Mouse (Mus musculus) lung, postnatal 14 days (tissue): ENCODE results near the gene Gk5.
"Not testable (repeated sequence)": the region's sequence is repeated elsewhere in the genome, so short reads cannot be mapped to it uniquely, and the experiment has no call there.

Experiments used
- DNase-seq: peaks from one replicate; pipeline ENCODE4 v3.0.0; 2021

The Gk5 gene

DNA sequence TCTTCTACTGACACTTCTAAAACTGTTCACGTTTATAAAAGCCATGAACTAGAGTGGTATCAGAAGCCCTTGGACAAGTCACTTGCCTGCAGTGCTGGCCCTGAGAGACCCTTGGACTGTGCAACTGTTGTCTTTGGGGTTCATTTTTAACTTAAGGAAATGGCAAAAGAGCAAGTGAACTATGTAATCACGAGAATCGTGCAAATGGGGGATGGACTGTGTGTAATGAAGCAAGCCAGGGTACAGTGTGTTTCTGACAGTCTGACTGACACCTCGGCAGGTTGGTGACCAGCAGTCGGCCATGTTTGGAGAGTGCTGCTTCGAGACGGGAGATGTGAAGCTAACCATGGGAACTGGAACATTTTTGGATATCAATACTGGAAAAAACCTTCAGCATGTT, 33.6 kb downstream of the Gk5 start:
- no peak for DNase-seq

DNA sequence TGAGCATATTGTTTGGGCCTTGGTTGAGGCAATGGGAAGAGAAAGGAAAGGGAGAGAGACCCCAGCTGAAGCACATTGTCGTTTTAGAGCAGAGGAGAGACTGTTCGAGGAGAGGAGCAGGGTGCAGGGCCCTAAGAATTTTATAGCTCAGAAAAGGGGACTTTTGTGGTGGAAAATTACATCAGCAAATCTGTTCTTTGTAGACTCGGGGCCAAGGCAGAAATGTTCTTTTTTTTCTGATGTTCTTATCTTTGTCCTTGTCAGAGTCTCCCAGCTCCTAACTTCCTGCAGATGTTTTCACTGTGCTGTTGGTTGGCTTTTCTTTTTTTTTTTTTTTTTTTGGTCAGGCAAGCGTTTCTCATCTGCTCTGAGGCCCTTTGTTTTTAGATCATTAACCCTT, 39.3 kb downstream of the Gk5 start:
- no peak for DNase-seq

DNA sequence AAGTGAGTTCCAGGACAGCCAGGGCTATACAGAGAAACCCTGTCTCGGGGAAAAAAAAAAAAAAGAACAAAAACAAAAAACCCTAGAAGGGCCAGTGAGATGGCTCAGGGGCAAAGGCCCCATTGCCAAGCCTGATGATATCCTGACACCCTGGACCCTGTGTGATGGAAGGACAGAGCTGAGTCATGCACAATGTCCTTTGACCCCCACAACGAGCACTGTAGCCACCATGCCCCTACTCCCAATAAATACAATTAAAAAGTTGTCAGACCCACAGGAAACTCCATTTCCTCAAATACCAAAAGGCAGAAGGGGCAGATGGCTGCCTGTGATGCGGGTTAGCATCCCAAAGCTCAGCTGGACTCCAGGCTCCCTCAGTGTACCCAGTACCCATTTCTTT, 39.9 kb downstream of the Gk5 start:
- no peak for DNase-seq

DNA sequence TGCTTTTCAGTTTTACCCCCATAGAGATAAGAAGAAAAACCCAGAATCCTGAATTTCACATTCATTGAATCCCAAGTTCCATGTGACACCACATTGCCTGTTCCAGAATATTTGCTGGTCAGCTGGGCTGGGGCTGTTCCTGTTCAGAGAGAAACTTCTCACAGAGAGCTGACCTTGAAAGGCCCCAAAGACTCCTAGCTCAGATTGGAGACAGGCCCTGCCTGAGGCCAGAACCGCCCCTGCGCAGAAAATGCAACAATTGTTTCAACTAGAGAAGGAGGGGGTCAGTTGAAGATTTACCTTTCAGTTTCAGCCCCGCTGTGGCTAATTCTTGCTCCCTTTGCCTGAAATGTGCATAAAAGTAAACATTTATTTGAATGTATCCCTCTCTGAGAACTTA, 41.6 kb downstream of the Gk5 start:
- DNase-seq: no peak

DNA sequence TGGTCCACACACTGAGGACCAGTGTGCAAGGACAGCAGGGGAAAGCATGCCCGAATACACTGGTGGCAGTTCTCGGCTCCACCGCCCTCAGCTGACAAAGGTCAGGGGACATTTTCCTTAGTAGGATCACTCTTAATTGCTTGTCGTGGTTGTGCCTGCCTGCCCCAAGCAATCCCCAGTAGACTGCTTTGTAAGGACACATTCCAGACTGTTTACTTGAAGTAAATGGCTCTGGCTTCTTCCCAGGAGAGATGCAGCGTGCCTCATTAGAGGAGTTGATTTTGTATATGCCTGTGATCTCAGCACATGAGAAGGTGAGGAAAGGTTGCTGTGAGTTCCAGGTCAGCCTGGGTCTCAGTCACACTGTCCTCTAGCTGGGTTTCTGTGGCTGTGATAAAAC, 43.3 kb downstream of the Gk5 start:
- DNase-seq: no peak

DNA sequence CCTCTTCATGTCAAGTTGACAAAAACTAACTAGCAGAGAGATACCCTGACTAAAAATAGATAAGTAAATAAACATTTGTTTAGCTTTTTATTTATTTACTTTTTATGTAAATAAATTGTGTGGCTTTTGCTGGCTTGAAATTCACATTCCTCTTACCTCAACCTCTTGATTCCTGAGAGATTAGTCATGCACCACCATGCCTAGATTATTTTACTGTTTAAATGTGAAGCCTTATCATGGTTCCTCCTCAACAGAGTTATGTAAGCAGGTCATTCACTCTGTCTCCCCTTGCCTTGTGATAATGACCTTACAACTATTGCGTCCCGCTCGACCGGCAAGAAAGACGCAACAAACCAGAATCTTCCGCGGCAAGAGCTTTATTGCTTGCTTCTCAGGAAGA, 44.3 kb downstream of the Gk5 start:
- DNase-seq: no peak

DNA sequence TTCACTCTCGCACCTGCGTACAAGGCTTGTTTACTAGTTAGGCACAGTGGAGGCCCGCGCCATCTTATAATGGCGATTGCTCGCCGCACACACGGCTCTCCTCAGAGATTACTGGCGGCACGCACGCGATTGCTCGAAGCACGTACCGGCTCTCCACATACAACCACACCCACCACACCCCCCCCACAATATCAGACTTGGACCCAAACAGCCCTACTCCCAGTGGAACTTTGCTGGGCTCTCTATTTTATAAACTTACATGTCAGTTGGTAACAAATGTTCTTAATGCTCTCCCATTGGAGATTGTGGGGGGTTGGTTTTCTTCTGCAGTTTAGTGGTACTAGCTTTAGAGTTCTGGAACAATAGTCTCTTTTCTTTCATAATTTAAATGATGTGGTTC, 44.8 kb downstream of the Gk5 start:
- not testable (repeated sequence) for DNase-seq

DNA sequence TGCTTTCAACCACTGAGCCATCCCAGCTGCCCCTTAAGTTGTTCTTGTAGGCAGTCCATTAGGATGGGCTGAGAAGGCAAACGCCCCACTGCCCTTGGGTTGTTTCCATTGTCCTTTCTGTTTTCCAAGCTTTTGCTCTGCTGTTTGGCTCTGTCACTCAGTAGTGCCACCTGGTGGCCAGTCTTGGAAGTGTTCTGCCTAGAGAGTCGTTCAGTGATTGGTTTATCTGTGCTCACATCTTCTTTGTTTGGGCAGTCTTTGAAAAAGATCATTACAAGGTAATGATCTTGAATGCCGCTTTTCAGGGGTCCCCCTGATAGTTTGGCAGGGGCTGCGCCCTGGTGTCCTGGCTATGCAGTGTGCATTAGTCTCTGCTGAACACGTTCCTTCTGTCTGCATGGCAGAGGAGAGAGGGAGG, 48.0 kb downstream of the Gk5 start:
- peak; percentile 71 for DNase-seq

DNA sequence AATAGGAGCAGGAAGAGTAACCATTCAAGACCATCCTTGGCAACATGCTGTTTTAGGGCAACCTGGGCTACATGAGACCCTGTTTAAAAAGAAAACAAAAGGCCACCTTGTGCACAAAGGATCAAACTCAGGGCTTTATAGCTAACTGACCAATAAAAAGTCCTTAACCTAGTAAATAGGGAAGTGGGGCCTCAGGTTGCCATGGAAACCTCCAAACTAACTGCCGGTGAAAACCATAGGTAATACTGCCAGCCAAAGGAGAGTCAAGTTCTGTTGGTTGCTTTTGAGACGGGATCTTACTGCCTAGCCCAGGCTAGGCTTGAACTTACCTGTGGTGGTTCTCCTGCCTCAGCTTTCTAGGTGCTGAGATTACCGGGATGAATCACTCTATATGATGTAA, 51.4 kb downstream of the Gk5 start:
- no peak for DNase-seq

DNA sequence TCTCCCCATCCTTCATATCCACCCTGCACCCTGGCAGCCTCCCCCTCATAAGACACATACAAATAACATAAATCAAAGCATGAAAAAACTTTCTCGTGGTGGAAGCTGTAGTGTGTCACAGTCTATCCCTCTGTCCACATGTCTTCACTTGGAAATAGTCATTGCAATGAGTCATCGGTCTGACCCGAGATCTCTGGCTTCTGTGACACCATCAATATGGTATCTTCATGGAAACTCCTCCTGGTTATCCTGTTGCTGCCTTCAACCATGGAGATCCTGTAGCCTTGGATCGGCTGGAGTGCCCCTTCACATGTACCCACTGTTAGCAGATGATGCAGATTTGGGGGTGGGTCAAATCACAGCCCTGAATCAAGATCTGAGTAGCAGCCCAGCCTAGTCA, 65.7 kb downstream of the Gk5 start:
- DNase-seq: no peak

DNA sequence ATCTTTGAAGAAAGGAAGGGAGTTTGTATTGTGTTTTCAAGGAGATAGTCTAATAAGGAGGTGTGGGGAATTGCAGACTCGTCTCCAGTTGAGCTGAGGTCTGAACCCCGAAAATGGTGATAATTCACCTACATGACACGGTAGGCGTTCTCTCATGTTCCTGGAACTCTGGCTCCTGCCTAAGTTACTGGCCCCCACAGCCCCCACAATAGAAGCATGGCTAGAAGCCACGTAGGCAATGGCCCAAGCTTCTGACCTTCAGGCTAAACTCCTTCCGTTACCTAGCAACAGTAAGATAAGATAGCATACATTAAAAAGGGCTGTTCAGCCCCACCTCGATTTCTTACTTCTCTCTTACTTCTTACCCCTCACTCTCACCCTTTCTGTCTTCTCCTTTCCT, 67.5 kb downstream of the Gk5 start:
- no peak for DNase-seq

DNA sequence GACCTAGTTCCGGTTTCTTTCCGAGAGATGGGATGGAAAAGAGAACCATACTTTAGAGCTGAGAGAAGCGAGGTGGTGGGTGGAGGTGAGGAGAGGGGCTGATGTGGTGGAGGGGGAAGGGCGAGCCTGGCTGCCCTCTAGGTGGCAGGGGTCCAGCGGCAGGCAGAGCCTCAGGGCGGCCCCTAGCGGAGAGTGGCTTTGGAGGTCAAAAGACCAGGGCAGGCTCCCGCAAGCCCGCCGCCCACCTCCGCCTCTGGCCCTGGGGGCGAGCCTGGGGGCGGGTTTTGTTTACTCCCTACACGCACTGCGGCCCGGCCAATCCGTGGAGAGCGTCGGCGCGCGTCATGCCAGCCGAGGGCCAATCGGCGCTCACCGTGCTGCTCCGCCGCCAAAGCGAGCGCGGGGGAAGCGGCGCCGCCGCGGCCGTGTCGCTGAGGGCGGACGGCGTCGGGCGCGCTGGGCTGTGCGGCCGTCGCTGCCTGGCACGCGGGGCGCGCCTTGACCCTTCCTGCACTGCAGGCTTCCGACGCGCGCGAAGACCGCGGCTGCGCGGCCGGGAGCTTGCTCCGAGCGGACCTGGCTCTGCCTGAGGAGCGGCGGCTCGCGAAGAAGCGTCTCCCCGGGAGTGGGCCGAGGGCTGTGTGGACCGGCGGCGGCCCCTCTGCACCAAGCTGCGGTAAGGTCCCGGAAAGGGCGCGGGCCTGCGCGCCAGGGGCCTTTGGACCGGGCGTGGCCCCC, 76.9 kb downstream of the Gk5 start, which contains the start of gene Tfdp2:
Gene Tfdp2, plus strand, starts transcription at position 391 of the 738 bp plus-strand sequence.
- peak; percentile 90 for DNase-seq

DNA sequence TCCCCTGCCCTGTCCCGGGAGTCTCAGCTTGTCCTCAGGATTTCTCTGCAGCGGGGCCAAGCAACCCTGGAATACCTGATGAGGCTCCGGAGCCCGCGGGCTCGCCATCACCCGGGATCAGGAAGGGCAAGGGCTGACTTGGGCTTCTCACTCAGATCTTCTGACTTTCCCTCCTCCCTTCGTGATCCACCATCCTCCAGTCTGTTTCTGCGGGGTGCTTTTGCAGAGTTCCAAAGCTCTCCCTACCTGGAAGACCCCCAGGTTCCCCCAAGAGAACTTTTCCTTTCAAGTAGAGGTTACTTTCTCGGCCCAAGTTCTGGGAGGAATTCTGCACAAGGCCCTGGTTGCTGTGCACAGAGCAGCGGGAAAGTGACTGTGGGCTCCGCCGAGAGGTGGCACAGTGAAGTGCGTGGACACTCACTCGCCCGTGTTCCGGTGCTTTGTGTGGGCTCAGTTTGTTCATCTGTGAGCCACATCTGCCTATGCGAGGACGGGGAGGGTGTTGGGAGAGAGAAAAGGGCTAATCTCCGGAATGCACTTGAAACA, 77.5 kb downstream of the Gk5 start:
- DNase-seq: peak; percentile 49

DNA sequence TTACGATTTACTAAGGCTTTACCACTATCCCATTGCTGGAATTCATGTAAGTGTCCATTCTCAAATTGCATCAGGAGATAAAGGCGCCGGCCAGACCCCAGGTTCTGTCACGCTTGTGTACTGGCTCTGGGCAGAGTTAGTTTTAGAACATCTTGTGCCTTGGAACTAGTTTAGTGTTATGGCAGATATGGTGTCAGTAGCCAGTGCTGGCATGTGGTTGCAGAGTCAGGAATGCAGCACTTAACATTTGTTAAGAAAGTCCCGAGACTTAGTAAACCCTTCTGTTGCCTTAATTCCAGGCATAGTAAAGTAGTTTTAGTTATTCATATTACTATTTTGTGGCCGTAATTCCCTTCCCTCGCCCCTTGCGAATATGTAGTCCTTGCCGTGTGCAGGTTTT, 78.6 kb downstream of the Gk5 start:
- DNase-seq: peak; percentile 10

DNA sequence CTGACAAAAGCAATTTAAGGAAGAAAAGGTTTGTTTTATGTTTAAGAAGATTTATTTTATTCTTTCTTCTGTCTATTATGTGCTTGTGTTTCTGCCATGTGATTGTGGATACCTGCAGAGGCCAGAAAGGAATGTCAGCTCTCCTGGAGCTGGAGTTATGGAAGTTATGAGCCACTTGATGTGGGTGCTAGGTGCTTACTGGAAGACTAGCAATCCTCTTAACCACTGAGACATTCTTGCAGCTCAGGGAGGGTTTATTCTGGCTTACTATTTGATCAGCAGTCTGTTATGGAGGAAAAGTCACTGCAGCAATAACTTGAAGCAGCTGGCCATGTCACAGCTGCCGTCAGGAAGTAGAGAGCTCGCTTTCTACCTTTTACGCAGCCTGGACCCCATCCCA, 84.5 kb downstream of the Gk5 start:
- no peak for DNase-seq

DNA sequence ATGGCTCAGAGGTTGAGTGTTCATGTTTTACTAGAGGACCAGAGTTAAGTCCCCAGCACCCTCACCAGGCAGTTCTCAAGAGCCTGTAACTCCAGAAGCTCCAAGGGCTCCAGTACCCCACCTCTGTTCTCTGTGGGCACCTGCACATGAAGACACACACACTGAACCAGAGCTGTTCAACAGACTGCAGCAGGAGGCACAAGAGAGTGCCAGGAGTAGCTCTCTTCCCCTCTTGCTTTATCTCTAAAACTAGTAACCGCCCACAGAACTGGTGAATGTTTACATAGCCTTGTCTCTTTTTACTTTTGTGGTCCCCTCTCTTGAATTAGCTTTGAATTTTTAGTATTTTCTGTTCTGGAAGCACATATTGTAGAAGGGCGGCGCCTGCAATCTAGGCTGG, 88.3 kb downstream of the Gk5 start:
- no peak for DNase-seq

DNA sequence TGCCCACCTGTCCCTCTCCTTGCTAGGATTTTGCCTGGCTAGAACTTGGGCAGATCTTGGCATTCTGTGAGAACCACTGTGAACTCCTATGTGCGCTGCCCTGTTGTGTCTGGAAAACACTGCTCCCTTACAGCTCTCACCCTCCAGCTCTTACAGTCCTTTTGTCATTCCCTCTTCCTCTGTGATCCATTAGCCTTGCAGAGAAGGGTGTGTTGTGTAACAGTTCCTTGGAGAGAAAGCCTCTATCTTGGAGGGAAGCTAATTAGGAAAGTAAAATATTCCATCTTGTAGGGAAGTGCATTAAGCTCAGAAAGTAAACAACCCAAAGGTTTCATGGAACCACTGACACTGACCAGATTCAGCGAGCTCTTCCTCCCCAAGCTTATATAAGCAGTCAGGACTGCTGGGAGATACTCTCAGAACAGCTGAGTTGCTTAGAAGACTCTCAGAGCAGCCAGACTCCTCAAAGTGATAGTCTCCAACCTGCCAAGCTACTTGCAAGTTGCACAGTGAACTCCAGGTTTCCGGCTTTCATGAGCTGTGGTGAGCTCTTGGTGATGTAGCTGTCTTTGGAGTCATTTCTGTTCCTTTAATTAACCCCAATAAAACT, 94.0 kb downstream of the Gk5 start:
- no peak for DNase-seq

DNA sequence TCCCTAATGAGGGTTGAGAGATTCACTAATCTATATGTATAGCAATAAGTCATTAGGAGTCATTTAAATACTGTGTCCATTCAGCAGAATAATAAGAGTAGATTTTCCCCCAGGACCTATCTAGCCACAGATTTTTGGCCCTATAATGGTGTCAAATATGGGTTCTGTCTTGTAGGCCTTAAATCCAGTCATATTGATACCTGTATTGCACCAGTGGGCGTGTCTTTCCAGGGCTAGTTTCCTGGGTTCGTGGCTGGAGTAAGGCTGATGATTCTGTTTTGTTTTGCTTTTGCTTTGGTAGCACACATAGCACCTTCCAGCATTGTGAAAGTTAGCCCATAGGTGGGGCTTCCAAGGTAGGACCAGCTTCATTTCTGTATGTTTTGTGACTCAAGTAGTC, 95.0 kb downstream of the Gk5 start:
- no peak for DNase-seq

DNA sequence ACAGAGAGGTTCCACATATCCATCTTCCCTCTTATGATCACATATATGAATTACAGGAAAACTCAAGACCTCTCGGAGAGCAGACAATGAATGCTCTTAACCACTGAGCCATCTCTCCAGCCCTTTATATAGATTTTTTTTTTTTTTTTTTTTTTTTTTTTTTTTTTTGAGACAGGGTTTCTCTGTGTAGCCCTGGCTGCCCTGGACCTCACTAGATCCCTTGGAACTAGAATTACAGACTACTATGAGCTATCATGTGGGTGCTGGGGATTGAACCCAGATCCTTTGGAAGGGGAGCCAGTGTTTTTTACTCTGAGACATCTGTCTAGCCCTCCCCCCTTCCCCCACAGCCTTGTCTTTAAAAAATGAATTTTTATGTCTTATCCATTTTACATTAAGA, 98.1 kb downstream of the Gk5 start:
- DNase-seq: no peak

DNA sequence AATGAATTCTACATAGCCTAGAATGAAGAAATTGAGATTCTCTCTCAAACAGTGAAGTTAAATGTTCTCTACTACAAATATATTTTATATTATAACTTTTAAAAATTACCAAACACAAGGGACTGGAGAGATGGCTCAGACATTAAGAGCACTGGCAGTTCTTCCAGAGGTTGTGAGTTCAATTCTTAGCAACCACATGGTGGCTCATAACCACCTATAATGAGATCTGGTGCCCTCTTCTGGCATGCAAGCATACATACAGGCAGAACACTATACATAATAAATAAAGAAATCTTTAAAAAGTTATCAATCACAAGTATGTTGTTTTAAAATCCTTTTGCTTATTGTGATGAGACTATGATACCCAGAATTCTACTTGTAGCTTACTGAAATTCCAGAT, 98.6 kb downstream of the Gk5 start:
- DNase-seq: no peak

DNA sequence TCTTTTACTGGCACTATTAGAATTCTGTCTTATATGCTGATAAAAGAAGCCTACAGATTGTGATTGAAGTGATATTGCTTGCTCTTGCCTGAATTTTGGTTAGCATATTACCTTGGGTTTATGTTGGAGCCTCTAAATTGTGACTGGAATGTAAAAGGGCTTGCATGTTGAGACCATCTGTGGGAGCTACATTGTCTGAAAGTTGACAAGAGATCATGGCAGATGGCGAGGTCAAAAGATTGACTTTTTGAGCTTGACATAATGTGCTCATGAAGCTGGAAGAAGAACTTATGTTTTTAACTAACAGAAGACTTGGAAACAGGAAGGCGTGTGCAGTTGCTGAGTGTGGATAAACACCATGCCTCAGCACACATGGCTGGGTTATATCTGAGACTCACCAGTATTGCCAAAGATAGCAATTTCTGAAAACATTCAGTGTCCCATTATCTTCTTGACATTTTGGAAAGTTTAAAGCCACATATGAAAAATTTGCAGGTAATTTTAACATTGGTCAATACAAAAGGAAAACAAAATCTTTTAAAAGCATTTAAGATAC, 100.0 kb downstream of the Gk5 start:
- no peak for DNase-seq

DNA sequence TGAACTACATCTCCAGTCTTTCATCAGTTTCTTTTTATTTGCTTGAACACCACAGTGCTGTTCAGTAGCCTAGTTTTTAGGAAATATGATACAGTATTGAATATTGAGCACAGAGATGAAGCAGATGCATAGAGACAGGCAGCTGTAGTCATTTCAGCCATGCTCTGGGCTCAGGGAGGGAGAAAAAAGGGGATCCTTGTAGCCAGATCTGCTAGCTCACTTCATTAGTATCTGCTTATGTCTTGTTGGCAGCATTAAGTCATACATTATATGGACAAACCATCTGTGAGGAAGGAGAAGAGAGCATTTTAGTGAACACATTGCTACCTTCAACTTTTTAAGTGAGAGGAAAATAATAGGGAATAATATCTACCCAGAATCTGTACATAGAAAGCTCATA, 101.3 kb downstream of the Gk5 start:
- no peak for DNase-seq

DNA sequence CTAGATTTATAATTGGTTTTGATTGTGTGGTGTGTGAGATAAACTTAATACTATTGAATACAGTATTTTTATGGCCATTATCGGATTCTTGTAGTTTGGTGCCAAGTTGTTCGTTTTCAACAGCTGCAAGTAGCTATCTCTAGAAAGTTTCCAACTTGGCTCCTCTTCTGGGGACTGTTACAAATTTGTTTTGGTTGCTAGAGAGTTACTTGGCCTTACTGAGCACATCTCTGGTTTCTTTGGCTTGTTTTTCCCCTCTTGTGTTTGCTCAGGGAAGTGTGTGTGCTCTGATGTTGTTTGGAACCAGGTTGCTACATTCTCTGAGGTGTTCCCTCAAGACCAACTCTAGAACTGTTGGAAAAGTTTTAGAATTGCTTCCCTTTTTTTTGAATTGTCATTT, 104.1 kb downstream of the Gk5 start:
- no peak for DNase-seq

DNA sequence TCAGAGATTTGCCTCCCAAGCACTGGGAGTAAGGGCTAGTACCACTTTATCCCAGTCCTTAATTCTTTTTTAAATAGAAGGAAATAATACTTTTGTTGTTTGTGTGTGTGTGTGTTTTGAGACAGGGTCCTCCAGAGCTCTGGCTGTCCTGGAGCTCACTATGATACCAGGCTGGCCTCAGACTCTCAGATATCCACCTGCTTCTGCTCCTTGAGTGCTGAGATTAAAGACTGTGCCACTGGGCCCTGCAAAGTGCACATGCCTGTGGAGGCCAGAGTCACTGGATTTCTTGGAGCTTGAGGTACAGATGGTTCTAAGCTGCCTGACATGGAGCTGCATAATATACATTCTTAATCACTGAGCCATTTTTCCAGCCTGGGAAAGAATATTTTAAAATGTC, 109.1 kb downstream of the Gk5 start:
- no peak for DNase-seq
